Mouse (Mus musculus) intestine, embryonic 14.5 days (tissue): ENCODE measurements around the gene Maneal. TPM values are rescaled to one million over a fixed set of nuclear protein-coding genes. Genes with fewer than 3 reads are reported as not detected.

Experiments used
- ATAC-seq: fragments of 200-750 bp; cut with Nextera tagmentation; replicated peaks from 2 replicates; pipeline ENCODE4 v1.8.0; 2017; ENCODE audit warnings: low read depth, moderate number of reproducible peaks, moderate TSS enrichment, moderate library complexity; ENCODE audit not compliant: low FRiP score, low TSS enrichment
- DNase-seq: peaks from one replicate; pipeline ENCODE4 v3.0.0-alpha.2; 2018; ENCODE audit warnings: low spot score
- H3K27ac ChIP-seq: fragments of 300-500 bp; sonication (generic); 2 replicates; pipeline ENCODE4 v1.5.1; 2014; ENCODE audit warnings: low read depth, mild to moderate bottlenecking, control low read depth
- H3K27me3 ChIP-seq: fragments of 300-500 bp; sonication (generic); replicated peaks from 2 replicates; pipeline ENCODE4 v1.6.1; 2014; ENCODE audit warnings: low read length, control low read depth; ENCODE audit not compliant: control insufficient read depth, insufficient read depth
- H3K36me3 ChIP-seq: fragments of 300-500 bp; sonication (generic); 2 replicates; pipeline ENCODE4 v1.6.1; 2014; ENCODE audit warnings: low read length, control low read depth; ENCODE audit not compliant: control insufficient read depth, insufficient read depth
- H3K4me1 ChIP-seq: fragments of 300-500 bp; sonication (generic); replicated peaks from 2 replicates; pipeline ENCODE4 v1.6.1; 2014; ENCODE audit warnings: low read length, control low read depth, mixed read lengths; ENCODE audit not compliant: control insufficient read depth, insufficient read depth
- H3K4me2 ChIP-seq: fragments of 300-500 bp; sonication (generic); 2 replicates; pipeline ENCODE4 v1.6.1; 2014; ENCODE audit warnings: low read length
- H3K4me3 ChIP-seq: fragments of 300-500 bp; sonication (generic); 2 replicates; pipeline ENCODE4 v1.5.1; 2014; ENCODE audit warnings: low read depth, low read length, control low read depth, mixed read lengths
- H3K9ac ChIP-seq: fragments of 300-500 bp; sonication (generic); 2 replicates; pipeline ENCODE4 v1.6.1; 2014; ENCODE audit warnings: mild to moderate bottlenecking, low read length
- H3K9me3 ChIP-seq: fragments of 300-500 bp; sonication (generic); 2 replicates; pipeline ENCODE4 v1.6.1; 2016; ENCODE audit warnings: low read length, control low read depth; ENCODE audit not compliant: control insufficient read depth
- WGBS: fragments of 180-500 bp; shearing (Covaris S2); extraction: QIAGEN DNeasy Blood & Tissue Kit; methylation state at CpG from one replicate; pipeline ENCODE4 v1.1.7; 2014; 5-methylcytosine and 5-hydroxymethylcytosine counted together
- polyA plus RNA-seq: library from polyadenylated mRNA; unstranded; fragments of >200 nt; fragmentation: Nextera tagmentation; extraction: Ambion mirVana; gene quantifications from 2 replicates; pipeline ENCODE4 v1.2.1, GENCODE M21; 2014

Gene Maneal
- 1.0 and 1.5 TPM in 2 replicates for polyA plus RNA-seq

GRCm38 (mm10) chr4:124861283-124862188 is at the start of gene Maneal:
TSS of gene Maneal (minus strand) at chr4:124862171.
- Histone ChIP-seq H3K4me2 (peak within 1 kb of the TSS; percentile 72), H3K27me3 (peaks cover 33% of the 10 kb centered on the region), H3K4me3 (peak within 1 kb of the TSS; percentile 39), H3K9me3 (no peaks in the 10 kb centered on the region), H3K4me1 (no peaks in the 10 kb centered on the region), H3K9ac (0 out of 2 replicates have a peak within 1 kb of the TSS, but pooled peaks have one; percentile 27), H3K36me3 (peaks cover 4% of the 10 kb centered on the region), H3K27ac (no peak within 1 kb of the TSS)
- 5% methylated on average over 60 of the region's 77 CpGs for WGBS
- DNase-seq (no peak), ATAC-seq (no peak; the same call in 1 of the 2 replicates)

GRCm38 (mm10) chr4:124905971-124906822 is 44.2 kb upstream of the Maneal start:
- peak overlapping the region; percentile 65 for H3K27ac ChIP-seq
- no peaks in the 10 kb centered on the region for H3K27me3 ChIP-seq
- ATAC-seq = peak; percentile 78
- H3K4me3 ChIP-seq = peak overlapping the region; percentile 17; the same call in 1 of the 2 replicates
- peak overlapping the region; percentile 54 for H3K4me2 ChIP-seq
- no peaks in the 10 kb centered on the region for H3K9me3 ChIP-seq
- no peaks in the 10 kb centered on the region for H3K36me3 ChIP-seq
- H3K4me1 ChIP-seq = peaks cover 9% of the 10 kb centered on the region
- WGBS = 7% methylated on average over 21 of the region's 21 CpGs
- peak; percentile 71 for DNase-seq
- H3K9ac ChIP-seq = peak overlapping the region; percentile 30

GRCm38 (mm10) chr4:124905417-124905816 is 43.4 kb upstream of the Maneal start:
- Histone ChIP-seq H3K4me2 (no peak overlapping the region), H3K36me3 (no peaks in the 10 kb centered on the region), H3K4me3 (no peak overlapping the region), H3K9ac (no peak overlapping the region), H3K4me1 (peaks cover 9% of the 10 kb centered on the region), H3K27me3 (no peaks in the 10 kb centered on the region), H3K27ac (no peak overlapping the region), H3K9me3 (no peaks in the 10 kb centered on the region)
- 60% methylated on average over 4 of the region's 4 CpGs for WGBS
- DNase-seq = no peak
- ATAC-seq = no peak

- H3K27me3 ChIP-seq = peaks cover 23% of the 10 kb centered on the region
- ATAC-seq (no peak), DNase-seq (no peak)
- H3K9ac ChIP-seq = no peak overlapping the region
- no peak overlapping the region for H3K4me2 ChIP-seq
- 57% methylated on average over 5 of the region's 5 CpGs for WGBS
- H3K4me1 ChIP-seq = no peaks in the 10 kb centered on the region; the same call in 1 of the 2 replicates
- no peaks in the 10 kb centered on the region for H3K9me3 ChIP-seq
- H3K27ac ChIP-seq = no peak overlapping the region
- no peak overlapping the region for H3K4me3 ChIP-seq
- H3K36me3 ChIP-seq = no peaks in the 10 kb centered on the region
These were observed 37.9 kb upstream of the Maneal start for GRCm38 (mm10) chr4:124899906-124900305.

- H3K4me2 ChIP-seq = no peak overlapping the region
- H3K27ac ChIP-seq = no peak overlapping the region
- 64% methylated on average over 10 of the region's 10 CpGs for WGBS
- ATAC-seq (no peak), DNase-seq (no peak)
- no peaks in the 10 kb centered on the region for H3K9me3 ChIP-seq
- H3K27me3 ChIP-seq = peaks cover 37% of the 10 kb centered on the region
- H3K9ac ChIP-seq = no peak overlapping the region
- no peak overlapping the region for H3K4me3 ChIP-seq
- no peaks in the 10 kb centered on the region for H3K36me3 ChIP-seq
- no peaks in the 10 kb centered on the region; the same call in 1 of the 2 replicates for H3K4me1 ChIP-seq
These were observed 36.5 kb upstream of the Maneal start for GRCm38 (mm10) chr4:124898428-124898827.

GRCm38 (mm10) chr4:124894508-124895428 is 32.8 kb upstream of the Maneal start:
- no peak for ATAC-seq
- Histone ChIP-seq H3K27ac (no peak overlapping the region), H3K27me3 (peaks cover 67% of the 10 kb centered on the region), H3K36me3 (no peaks in the 10 kb centered on the region), H3K9ac (no peak overlapping the region), H3K4me3 (peak overlapping the region; percentile 33), H3K9me3 (no peaks in the 10 kb centered on the region), H3K4me2 (peak overlapping the region; percentile 62), H3K4me1 (no peaks in the 10 kb centered on the region; the same call in 1 of the 2 replicates)
- WGBS = 1% methylated on average over 80 of the region's 83 CpGs
- no peak for DNase-seq

- Histone ChIP-seq H3K9me3 (no peaks in the 10 kb centered on the region), H3K27me3 (peaks cover 75% of the 10 kb centered on the region), H3K36me3 (no peaks in the 10 kb centered on the region), H3K9ac (no peak overlapping the region), H3K27ac (no peak overlapping the region), H3K4me2 (no peak overlapping the region), H3K4me3 (no peak overlapping the region), H3K4me1 (no peaks in the 10 kb centered on the region; the same call in 1 of the 2 replicates)
- ATAC-seq = no peak
- WGBS = 30% methylated on average over 6 of the region's 6 CpGs
- DNase-seq = no peak
These were observed 31.8 kb upstream of the Maneal start for GRCm38 (mm10) chr4:124893769-124894168.
